Mouse (Mus musculus): Measurements from ENCODE around the gene Pbx2.

The Pbx2 gene

DNA sequence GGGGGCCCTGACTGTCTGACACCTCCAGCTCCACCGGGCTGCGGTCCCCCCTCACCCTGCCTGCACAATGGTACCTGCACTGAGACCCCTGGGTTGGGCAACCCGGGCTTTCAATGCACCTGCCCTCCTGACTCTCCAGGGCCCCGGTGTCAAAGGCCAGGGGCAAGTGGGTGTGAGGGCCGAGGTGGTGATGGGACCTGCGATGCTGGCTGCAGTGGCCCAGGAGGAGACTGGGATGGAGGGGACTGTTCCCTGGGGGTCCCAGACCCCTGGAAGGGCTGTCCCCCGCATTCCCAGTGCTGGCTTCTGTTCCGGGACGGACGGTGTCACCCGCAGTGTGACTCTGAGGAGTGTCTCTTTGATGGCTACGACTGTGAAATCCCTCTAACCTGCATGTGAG is 8.5 kb upstream of the Pbx2 start:
- no peak for DNase-seq (ENCODE audit: low read depth)

- DNase-seq (ENCODE audit: low read depth): no peak
Measured at GRCm38 (mm10) chr17:34583397-34583796, 7.7 kb upstream of the Pbx2 start.

DNA sequence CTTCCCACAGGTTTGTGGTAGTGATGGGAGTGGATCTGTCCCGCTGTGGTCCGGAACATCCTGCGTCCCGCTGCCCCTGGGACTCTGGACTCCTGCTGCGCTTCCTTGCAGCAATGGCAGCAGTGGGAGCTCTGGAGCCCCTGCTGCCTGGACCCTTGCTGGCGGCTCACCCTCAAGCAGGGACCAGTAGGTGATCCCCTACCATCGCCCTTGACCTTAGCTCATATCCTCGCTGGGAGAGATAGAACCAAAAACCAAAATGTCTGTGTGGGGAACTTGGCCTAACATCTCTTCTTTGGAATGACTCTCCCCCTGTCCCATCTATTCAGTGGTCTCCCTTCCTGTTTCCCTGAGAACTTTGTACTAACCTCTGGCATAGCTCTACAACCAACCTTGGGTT is 7.2 kb upstream of the Pbx2 start:
- no peak for DNase-seq (ENCODE audit: low read depth)

DNA sequence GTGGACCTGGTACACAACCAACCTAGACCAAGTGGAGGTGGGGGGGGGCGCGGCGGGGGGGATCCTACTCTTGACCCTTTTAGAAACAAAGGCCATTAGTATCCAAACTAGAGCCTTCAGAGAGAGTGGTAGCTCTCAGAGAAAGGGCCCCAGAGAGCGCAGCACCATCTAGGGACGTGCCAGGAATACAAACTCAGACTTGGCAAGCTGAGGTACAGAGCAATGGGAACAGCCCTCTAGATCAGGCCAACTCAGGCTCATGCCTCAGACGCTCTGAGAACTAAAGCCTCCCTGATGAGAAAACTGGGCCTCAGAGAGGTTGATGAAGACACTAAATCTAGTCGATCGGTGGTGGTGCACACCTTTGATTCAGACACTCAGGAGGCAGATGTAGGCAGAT is 5.9 kb upstream of the Pbx2 start:
- DNase-seq (ENCODE audit: low read depth): no peak

GRCm38 (mm10) chr17:34585877-34586771 is 4.9 kb upstream of the Pbx2 start:
- no peak for DNase-seq (ENCODE audit: low read depth)

GRCm38 (mm10) chr17:34586796-34587422 is 4.2 kb upstream of the Pbx2 start:
- peak; percentile 86 for DNase-seq (ENCODE audit: low read depth)

DNA sequence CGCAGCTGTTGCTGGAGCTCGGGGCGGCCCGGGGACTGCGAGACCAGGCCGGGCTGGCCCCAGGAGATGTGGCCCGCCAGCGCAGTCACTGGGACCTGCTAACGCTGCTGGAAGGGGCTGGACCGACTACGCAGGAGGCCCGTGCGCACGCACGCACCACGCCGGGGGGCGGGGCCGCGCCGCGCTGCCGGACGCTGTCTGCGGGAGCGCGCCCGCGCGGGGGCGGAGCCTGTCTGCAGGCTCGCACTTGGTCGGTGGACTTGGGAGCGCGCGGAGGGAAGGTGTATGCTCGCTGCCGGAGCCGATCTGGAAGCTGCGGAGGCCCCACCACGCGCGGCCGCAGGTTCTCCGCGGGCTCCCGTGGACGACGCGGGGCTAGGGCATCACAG is 3.6 kb upstream of the Pbx2 start:
- DNase-seq (ENCODE audit: low read depth): peak; percentile 92

- peak; percentile 54 for DNase-seq (ENCODE audit: low read depth)
Measured at GRCm38 (mm10) chr17:34587814-34588213, 3.3 kb upstream of the Pbx2 start.

GRCm38 (mm10) chr17:34588767-34589166 is 2.3 kb upstream of the Pbx2 start:
- DNase-seq (ENCODE audit: low read depth): peak; percentile 24

DNA sequence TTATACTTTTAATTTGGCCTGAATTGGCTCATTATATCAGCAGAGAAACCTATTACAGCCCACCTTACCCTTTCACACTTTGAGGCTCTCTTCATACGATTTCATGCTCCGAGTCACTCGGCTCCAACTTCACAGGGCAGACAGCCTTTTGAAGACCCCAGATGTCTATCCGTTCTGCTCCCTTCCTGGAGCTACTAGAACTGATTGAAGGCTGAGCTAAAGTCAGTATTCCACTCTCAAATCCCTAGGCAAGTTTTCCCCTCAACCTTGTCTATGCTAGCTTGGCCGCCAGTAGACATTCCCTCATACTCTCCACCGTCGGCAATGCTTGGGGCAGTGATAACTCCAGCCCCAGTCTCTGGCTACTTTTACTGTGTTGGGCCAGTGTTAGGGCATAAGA is 1.9 kb upstream of the Pbx2 start:
- DNase-seq (ENCODE audit: low read depth): no peak

GRCm38 (mm10) chr17:34589681-34590101 is 1.4 kb upstream of the Pbx2 start, which contains the start of gene Gpsm3:
Gene Gpsm3 (plus strand): TSS chr17:34589806.
- DNase-seq (ENCODE audit: low read depth): peak; percentile 80

- peak; percentile 42 for DNase-seq (ENCODE audit: low read depth)
Measured at GRCm38 (mm10) chr17:34590154-34590987, 695 bp upstream of the Pbx2 start.

DNA sequence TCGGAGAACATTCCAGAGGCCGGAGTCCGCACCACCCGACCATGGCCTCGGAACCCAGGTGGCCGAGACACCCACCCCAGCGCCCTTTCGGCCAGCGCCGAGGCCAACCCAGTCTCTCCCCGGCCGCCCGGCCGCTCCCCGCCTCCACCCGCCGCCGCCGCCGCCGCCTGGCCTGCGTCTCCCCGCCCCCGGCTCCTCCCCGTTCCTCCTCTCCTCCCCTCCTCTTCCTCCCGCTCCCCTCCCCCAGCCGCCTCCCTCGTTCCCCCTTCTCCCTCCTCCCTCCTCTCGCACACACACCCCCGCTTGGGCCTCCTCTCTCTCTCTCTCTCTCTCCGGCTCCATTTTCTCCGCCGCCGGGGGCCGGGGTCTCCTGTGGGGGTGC is 919 bp downstream of the Pbx2 start:
- peak; percentile 90 for DNase-seq (ENCODE audit: low read depth)

- peak; percentile 67 for DNase-seq (ENCODE audit: low read depth)
Measured at GRCm38 (mm10) chr17:34592581-34593549, 1.8 kb downstream of the Pbx2 start.

- no peak for DNase-seq (ENCODE audit: low read depth)
Measured at GRCm38 (mm10) chr17:34593752-34594525, 2.9 kb downstream of the Pbx2 start.

- DNase-seq (ENCODE audit: low read depth): no peak
Measured at GRCm38 (mm10) chr17:34596098-34596497, 5.0 kb downstream of the Pbx2 start.

DNA sequence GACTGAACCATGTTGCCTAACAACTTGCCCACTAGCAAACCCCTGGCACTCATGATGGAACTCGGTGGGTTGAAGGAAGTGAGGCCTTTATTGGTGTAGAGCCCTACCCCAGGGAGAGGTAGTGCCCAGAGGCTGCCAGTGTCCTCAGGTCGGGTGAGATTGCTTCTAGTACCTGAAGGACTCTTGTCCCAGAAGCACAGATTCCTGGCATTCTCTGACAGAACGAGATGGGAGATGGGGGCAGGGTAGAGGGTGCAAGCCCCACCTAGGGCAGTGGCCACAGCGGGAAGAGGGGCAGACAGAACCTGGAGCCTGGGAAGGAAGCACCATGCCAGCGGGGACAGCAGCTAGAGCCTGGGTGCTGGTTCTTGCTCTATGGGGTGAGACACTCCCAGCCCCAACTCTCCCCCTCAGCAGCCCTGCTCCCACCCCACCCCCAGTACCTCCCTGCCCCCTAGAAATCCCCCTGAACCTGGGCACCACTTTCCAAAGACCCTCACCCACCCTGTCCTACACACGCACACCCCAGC is 6.6 kb downstream of the Pbx2 start, which contains the start of gene Ager:
Gene Ager (plus strand): TSS at position 297 of the 530 bp plus-strand sequence.
- no peak for DNase-seq (ENCODE audit: low read depth)

GRCm38 (mm10) chr17:34599891-34600290 is 8.8 kb downstream of the Pbx2 start:
- DNase-seq (ENCODE audit: low read depth): no peak

DNA sequence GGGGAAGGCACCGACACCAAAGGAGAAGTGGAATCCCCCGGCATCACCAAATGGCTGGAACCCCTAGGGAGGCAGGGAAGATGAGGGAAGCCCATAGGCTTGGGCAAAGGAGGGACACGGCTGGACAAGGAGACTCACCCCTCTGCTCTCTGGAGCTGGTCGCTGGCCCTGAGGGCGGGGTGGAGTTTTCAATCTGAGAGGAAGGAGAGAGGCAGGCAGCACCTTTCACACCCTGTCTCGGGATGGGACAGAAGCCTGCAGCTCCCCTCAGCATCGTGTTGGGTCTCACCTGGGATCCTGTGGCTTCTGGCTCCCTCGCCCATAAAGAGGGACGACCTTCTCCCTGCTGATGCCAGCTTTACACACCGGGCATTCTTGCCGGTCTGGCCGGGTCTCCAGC is 10.7 kb downstream of the Pbx2 start:
- DNase-seq (ENCODE audit: low read depth): no peak

All from 416B (cell line).